In the genomic region with DNA sequence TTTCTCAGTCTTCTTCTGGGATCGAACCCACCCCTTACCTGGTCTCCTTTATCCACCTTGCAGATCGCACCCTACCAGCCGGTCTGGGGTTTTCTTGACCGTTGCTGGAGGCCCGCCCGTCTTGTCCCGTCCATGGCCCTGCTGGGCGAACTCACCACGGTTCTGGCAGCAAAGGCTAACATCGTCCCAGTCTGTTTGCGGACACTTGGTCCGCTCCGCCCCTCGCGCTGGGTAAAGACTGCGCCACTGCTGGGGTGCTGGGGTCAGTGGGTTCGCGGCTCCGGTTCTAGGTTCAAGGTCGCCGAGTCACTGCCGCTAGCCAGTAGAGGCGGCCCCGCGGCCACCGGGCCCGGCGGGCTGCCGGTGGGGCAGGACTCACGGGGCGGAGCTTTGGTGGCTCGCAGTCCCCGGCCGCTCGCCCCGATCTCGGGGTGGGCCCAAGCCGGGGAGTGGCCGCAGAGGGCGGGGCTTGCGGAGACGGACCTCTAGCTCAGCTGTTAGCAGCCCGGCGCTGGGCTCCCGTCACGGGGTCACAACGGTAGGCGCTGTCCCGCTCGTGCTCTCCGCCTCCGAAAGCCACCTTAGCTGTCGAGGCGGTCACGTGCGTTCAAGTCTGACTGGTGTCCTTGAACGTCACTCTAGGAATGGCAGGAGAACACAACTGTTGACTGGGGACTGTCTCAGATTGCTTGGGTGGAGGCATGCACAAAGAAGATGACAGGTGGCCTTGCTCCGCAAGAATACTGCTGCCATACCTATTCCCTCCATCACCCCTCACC, we compare ENCODE assay signal across 8 mouse cellular contexts. TPM values are rescaled to one million over a fixed set of nuclear protein-coding genes. Genes with fewer than 3 reads are reported as not detected.
DNase-seq lines count a peak whose midpoint lies in the region; ATAC-seq and TF ChIP-seq lines count a peak whose summit lies in the region.

Crat (minus strand) TSS at position 657 of the 779 bp plus-strand sequence.

- H3K4me3 ChIP-seq in intestine, postnatal 0 days (ENCODE audit: low read depth, low read length), result peak within 1 kb of the TSS; percentile 86
- peak within 1 kb of the TSS; percentile 83 for H3K4me3 ChIP-seq in limb, embryonic 10.5 days
- peak within 1 kb of the TSS; percentile 87 for H3K4me3 ChIP-seq in midbrain, embryonic 12.5 days

- peak; percentile 89 for ATAC-seq in intestine, postnatal 0 days
- peak; percentile 87 for ATAC-seq in midbrain, embryonic 12.5 days (ENCODE audit: low FRiP score, low read depth)

- H3K9me3 ChIP-seq in intestine, postnatal 0 days (ENCODE audit: control insufficient read depth), result no peaks in the 10 kb centered on the region
- no peaks in the 10 kb centered on the region for H3K9me3 ChIP-seq in limb, embryonic 10.5 days (replicated peaks)
- H3K9me3 ChIP-seq in midbrain, embryonic 12.5 days, result no peaks in the 10 kb centered on the region

- peak within 1 kb of the TSS; percentile 86 for H3K4me2 ChIP-seq in intestine, postnatal 0 days (replicated peaks; ENCODE audit: low read depth)
- peak within 1 kb of the TSS; percentile 78 for H3K4me2 ChIP-seq in midbrain, embryonic 12.5 days (replicated peaks)

- peak within 1 kb of the TSS; percentile 91 for H3K9ac ChIP-seq in intestine, postnatal 0 days (ENCODE audit: low read depth, low read length)
- H3K9ac ChIP-seq in midbrain, embryonic 12.5 days (replicated peaks), result peak within 1 kb of the TSS; percentile 93

- peaks cover 17% of the 10 kb centered on the region for H3K36me3 ChIP-seq in intestine, postnatal 0 days (ENCODE audit: control insufficient read depth, insufficient read depth)
- peaks cover 4% of the 10 kb centered on the region; the same call in 1 of the 2 replicates for H3K36me3 ChIP-seq in limb, embryonic 10.5 days
- peaks cover 16% of the 10 kb centered on the region; the same call in 1 of the 2 replicates for H3K36me3 ChIP-seq in midbrain, embryonic 12.5 days

- H3K27me3 ChIP-seq in intestine, postnatal 0 days (replicated peaks; ENCODE audit: control insufficient read depth, insufficient read depth, low read length), result no peaks in the 10 kb centered on the region
- H3K27me3 ChIP-seq in limb, embryonic 10.5 days (ENCODE audit: low read depth, poor library complexity, severe bottlenecking), result peaks cover 16% of the 10 kb centered on the region
- peaks cover 13% of the 10 kb centered on the region for H3K27me3 ChIP-seq in midbrain, embryonic 12.5 days

- TF ChIP-seq CTCF in intestine, postnatal 0 days (IDR thresholded peaks at IDR 0.05; ENCODE audit: low read depth), result no peak

- 0 out of 2 replicates have a peak, but pooled peaks cover 4% of the 10 kb centered on the region for H3K4me1 ChIP-seq in intestine, postnatal 0 days (replicated peaks; ENCODE audit: control insufficient read depth, insufficient read depth, low read length)
- peaks cover 43% of the 10 kb centered on the region for H3K4me1 ChIP-seq in limb, embryonic 10.5 days
- peaks cover 36% of the 10 kb centered on the region for H3K4me1 ChIP-seq in midbrain, embryonic 12.5 days

- WGBS in intestine, postnatal 0 days, result 2% methylated on average over 58 of the region's 58 CpGs
- WGBS in limb, embryonic 10.5 days, result 1% methylated on average over 58 of the region's 58 CpGs
- under 1% methylated on average over 58 of the region's 58 CpGs for WGBS in midbrain, embryonic 12.5 days

- H3K27ac ChIP-seq in intestine, postnatal 0 days (ENCODE audit: low read depth, low read length), result peak within 1 kb of the TSS; percentile 92
- peak within 1 kb of the TSS; percentile 98 for H3K27ac ChIP-seq in limb, embryonic 10.5 days
- H3K27ac ChIP-seq in midbrain, embryonic 12.5 days (replicated peaks), result peak within 1 kb of the TSS; percentile 98

- peak; percentile 95 for DNase-seq in layer of hippocampus, adult 11-12 months (ENCODE audit: low spot score)
- no peak for DNase-seq in layer of hippocampus, adult 9-10 months (ENCODE audit: low spot score)
- peak; percentile 86 for DNase-seq in embryo, embryonic 9.5 days (ENCODE audit: extremely low spot score)
- peak; percentile 87 to 95 for DNase-seq in gastrocnemius, postnatal 4 days (ENCODE audit: low spot score in 2 of 2)
- peak; percentile 87 for DNase-seq in limb, embryonic 10.5 days (ENCODE audit: low spot score)
- DNase-seq in spleen, adult 12 weeks (ENCODE audit: low spot score), result peak; percentile 89

RNA-seq across cellular contexts. Expression of gene Crat, which starts in this region (rescaled TPM):
- total RNA-seq in gastrocnemius, postnatal 4 days (2021), result 100 to 1,000 TPM; 229 to 241 TPM
- polyA plus RNA-seq in intestine, postnatal 0 days (2015; fragmentation: Nextera tagmentation; extraction: Ambion mirVana), result 46.1 and 46.4 TPM in 2 replicates
- polyA plus RNA-seq in limb, embryonic 10.5 days (2016; fragmentation: Nextera tagmentation; extraction: Ambion mirVana), result 21.9 and 22.9 TPM in 2 replicates
- 20.4 and 22.6 TPM in 2 replicates for polyA plus RNA-seq in midbrain, embryonic 12.5 days (2016; fragmentation: Nextera tagmentation; extraction: Ambion mirVana)
